Mouse (Mus musculus) CD8-positive naive resting alpha-beta T cell, adult 2 months (primary cell): ENCODE data around the gene Lyve1.

Experiments used
- DNase-seq, 2 experiments: peaks; one replicate each; pipeline ENCODE4 v3.0.0; 2022; ENCODE audit warnings: low read depth in 2 of 2, low spot score in 2 of 2

Gene Lyve1

DNA sequence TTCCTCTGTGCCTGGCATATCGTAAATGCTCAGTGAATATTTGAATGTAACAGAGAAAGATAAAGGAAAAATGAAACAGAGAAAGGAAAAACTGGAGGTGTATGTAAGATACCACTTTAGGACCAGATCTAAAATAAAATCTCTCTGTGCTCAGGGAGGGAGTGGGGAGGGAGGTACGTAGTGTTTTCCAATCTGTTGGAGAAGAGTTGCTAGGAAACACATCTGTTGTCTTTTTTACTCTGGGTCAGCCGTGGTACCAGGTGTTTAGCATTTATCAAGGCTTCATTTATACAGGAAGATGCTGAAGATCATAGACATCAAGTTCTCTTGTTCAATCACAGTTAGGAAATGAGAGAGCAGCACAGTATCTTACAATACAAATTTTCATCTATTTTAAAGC lies 8.5 kb downstream of the Lyve1 start:
- DNase-seq = no peak

DNA sequence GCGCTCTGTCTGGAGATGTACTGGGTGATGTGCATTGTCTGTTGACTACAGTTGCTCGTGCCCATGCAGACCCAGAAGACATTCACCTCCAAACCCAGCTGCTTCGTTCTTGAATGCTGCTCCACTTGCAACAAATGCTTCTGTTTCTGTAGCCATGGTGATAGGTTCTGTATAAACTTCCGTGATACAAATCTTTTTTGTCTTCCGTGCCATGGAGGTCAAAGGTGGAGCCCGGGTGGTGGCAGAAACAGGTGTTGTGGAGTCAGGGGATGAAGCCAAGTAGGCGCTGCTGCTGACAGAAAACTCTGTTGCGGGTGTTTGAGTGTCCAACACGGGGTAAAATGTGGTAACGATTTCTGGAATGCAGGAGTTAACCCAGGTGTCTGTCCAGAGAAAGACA lies 9.4 kb downstream of the Lyve1 start:
- DNase-seq = no peak

DNA sequence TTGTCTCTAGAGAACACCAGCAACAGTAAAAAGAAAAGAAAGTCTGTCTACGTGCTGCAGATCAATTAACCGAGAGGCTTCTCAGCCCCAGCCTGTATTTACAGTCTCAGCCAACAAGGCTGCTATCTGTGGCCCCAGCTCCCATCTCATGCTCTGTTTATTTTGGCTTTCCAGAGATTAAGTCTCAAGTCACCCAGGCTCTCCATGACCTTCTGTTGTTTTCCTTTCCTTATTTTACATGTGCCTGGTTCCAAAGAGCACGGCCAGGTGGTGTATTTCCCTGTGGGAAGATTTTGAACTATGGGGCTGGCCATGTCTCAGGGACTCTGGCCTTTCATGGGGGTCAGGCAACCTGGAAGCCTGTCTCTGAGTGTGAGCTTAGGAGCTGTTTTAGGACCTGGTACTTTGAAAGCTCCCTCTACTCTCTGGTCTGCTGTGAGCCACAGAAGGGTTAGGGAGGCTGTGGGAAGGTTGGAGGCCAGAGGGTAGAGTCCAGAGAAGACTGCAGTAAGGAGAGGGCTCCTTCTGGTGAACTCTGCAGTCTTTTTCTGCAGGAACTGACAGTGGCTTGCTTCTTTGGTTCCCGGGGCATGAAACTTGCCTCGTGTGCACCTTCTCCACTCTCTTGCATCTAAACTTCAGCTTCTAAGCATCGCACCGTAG lies 11.4 kb downstream of the Lyve1 start:
- no peak for DNase-seq

DNA sequence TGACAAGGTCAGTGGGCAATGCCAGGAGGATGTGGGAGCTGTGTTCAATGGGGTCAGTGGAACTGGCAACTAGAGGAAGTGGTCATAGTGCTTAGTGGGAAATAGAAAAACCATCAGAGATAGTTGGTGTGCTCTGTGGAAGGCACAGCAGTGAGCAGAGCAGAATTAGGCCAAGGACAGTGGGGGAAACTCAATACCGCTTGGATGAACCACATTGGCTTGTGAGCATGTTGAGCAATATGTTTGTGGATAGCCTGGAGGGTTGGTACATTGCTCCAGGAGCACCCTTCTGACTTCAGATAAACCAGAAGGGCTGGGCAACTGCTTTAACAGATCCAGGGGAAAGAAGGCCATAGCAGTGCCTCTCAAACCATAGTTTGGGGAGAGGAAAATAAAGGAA lies 14.7 kb downstream of the Lyve1 start:
- DNase-seq = no peak

DNA sequence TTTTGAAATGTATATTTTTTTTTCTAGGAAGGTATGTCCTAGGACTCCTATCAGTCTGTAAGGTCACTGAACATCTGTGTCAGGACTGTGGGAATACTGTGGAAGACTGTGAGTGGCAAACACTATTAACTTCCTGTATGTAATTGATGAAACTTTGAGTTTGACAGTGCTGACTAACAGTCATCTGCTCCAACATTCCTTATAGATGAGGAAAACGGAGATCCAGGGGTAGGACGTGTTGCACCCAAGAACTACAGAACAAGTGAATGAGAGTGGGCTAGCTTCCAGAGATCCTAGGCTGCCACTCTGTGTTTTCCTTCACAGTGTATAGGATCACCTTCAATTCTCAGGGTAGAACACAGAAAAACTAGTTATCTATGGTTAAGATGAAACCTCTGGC lies 15.7 kb downstream of the Lyve1 start:
- no peak for DNase-seq

- DNase-seq = peak; percentile 89 to 93
These were observed 18.8 kb downstream of the Lyve1 start, which contains the start of gene Rnf141 for GRCm38 (mm10) chr7:110843916-110844874. Gene Rnf141, minus strand, starts transcription at chr7:110844457.

- no peak for DNase-seq
These were observed 22.7 kb downstream of the Lyve1 start for GRCm38 (mm10) chr7:110840332-110840731.

GRCm38 (mm10) chr7:110834522-110834921 lies 28.5 kb downstream of the Lyve1 start:
- no peak for DNase-seq

- no peak for DNase-seq
These were observed 29.0 kb downstream of the Lyve1 start for GRCm38 (mm10) chr7:110834018-110834417.

GRCm38 (mm10) chr7:110833024-110833423 lies 30.0 kb downstream of the Lyve1 start:
- DNase-seq = no peak

- peak in 1 of 2 experiments; percentile 28 for DNase-seq
These were observed 38.8 kb downstream of the Lyve1 start for GRCm38 (mm10) chr7:110823995-110824953.

GRCm38 (mm10) chr7:110823593-110823992 lies 39.4 kb downstream of the Lyve1 start:
- no peak for DNase-seq

- DNase-seq = no peak
These were observed 40.0 kb downstream of the Lyve1 start for GRCm38 (mm10) chr7:110823076-110823475.

GRCm38 (mm10) chr7:110822055-110822454 lies 41.0 kb downstream of the Lyve1 start:
- DNase-seq = no peak

DNA sequence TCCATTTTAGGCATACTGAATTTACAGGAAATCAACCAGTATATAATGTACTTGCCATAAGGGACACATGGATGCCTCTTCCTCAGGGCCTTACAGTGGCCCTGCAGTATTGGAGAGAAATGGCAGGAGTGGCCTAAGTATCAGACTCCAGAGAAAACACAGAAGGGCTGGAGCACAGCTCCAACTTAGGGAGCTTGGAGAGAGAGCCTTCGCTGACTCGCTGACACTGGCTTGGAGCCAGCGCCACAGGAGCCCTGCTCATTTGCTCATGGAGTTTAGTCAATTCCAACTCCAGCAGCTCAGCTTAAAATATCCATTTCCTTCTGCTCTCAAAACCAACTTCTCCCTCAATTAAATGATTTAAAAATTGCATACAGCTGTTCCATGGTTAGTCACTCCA lies 41.4 kb downstream of the Lyve1 start:
- DNase-seq = no peak

- DNase-seq = no peak
These were observed 42.0 kb downstream of the Lyve1 start for GRCm38 (mm10) chr7:110821068-110821467.

DNA sequence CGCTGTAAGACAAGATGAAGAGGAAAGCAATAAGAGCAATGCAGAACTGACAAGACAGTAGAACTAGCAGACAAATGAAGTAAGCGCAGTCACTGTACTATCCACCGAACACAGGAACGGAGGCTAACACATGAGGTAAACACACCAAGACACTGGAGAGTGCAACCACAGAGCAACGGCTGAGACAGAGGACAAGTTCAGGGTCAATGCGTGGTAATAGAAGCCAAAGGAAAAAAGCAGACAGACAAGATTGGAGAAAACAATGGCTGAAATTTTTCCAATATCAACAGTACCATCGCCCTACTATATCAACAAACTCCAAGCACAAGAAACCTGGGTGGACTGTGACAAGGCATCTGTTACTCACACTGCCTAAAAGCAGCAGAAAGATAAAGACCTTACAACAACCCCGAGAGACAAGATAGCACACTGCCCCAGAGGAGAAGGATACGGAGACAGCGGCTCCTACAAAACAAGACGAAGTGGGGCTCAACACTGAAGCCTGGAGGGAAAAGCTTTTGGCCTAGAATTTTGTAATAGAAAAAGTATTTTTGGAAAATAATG lies 44.2 kb downstream of the Lyve1 start:
- DNase-seq = no peak

DNA sequence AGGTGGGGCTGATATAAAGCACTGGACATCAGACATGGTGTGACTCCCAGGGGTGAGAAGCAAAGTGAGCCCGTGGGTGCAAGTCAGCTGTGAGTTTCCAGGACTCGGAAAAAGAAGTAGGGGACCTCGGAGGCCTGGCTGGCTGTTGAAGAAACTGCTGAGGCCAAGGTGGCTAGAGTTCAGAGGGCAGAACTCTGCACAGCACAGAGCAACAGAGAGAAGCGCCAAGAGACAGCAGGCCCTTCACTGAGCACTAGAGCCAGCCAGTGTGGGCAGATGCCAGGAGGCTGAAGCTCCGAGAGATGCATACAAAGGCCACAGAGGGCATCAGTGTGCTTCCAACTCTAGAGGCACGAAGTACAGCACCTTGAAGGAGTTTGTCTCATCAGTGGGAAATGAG lies 44.8 kb downstream of the Lyve1 start:
- no peak for DNase-seq

GRCm38 (mm10) chr7:110816037-110816436 lies 47.0 kb downstream of the Lyve1 start:
- DNase-seq = peak; percentile 15 to 57

DNA sequence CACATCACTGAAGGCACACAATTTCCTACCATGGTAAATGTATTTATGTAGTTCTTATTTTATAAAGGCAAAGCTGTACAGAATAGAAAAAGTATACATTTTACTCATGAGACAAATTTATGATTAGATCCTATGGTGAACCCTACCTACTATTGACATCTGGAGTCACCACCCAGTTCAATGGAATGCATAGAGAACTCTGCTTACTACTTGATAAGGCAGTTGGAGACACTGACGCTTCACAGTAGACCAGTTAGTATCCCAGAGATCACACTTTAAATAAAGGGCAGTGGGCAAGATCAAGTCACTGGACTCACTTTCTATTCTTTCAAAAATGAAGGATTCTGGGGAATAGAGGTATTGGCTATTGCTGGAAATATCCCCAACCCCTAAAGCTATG lies 49.1 kb downstream of the Lyve1 start:
- DNase-seq = no peak

DNA sequence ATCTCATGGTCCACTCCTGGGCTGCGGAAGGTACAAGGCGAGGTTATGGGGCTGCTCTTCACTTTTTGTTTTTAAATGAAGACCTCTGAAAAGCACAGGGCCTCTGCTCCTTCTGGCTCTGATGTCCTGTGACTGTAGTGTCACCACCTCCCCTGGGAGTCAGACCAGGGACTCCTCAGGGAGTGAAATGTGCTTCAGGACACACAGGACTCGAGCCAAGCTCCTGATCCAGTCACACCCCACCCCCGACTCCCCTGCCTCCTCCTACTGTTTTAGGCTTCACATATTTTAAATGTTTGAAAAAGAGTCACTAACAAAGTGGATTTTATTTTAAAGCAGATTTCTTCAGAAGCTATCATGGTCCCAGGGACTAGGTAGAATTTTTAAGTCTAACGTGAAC lies 51.5 kb downstream of the Lyve1 start:
- no peak for DNase-seq
